Mouse (Mus musculus) liver, embryonic 12.5 days (tissue): ENCODE data around the gene Gtf2i. TPM values are rescaled to one million over a fixed set of nuclear protein-coding genes. Genes with fewer than 3 reads are reported as not detected.

Source experiments
- ATAC-seq: fragments of 200-750 bp; cut with Nextera tagmentation; 2 replicates; pipeline ENCODE4 v1.8.0; 2017; ENCODE audit warnings: moderate number of reproducible peaks, mild to moderate bottlenecking, moderate library complexity
- H3K27ac ChIP-seq: fragments of 300-500 bp; sonication (generic); 2 replicates; pipeline ENCODE4 v1.5.1; 2016; ENCODE audit warnings: mild to moderate bottlenecking
- H3K27me3 ChIP-seq: fragments of 300-500 bp; sonication (generic); replicated peaks from 2 replicates; pipeline ENCODE4 v1.6.1; 2016; ENCODE audit warnings: mild to moderate bottlenecking, moderate library complexity
- H3K36me3 ChIP-seq: fragments of 300-500 bp; sonication (generic); 2 replicates; pipeline ENCODE4 v1.6.1; 2016; ENCODE audit warnings: mild to moderate bottlenecking, moderate library complexity
- H3K4me1 ChIP-seq: fragments of 300-500 bp; sonication (generic); 2 replicates; pipeline ENCODE4 v1.6.1; 2016
- H3K4me2 ChIP-seq: fragments of 300-500 bp; sonication (generic); 2 replicates; pipeline ENCODE4 v1.6.1; 2016; ENCODE audit warnings: mild to moderate bottlenecking, moderate library complexity
- H3K4me3 ChIP-seq: fragments of 300-500 bp; sonication (generic); 2 replicates; pipeline ENCODE4 v1.5.1; 2016; ENCODE audit warnings: mild to moderate bottlenecking, moderate library complexity
- H3K9ac ChIP-seq: fragments of 300-500 bp; sonication (generic); 2 replicates; pipeline ENCODE4 v1.6.1; 2016; ENCODE audit warnings: mild to moderate bottlenecking, moderate library complexity
- H3K9me3 ChIP-seq: fragments of 300-500 bp; sonication (generic); replicated peaks from 2 replicates; pipeline ENCODE4 v1.6.1; 2016; ENCODE audit warnings: mild to moderate bottlenecking, moderate library complexity
- WGBS: fragments of 180-500 bp; shearing (Covaris S2); methylation state at CpG from one replicate; pipeline ENCODE4 v1.1.7; 2016; ENCODE audit not compliant: insufficient replicate concordance; 5-methylcytosine and 5-hydroxymethylcytosine counted together
- polyA plus RNA-seq: library from polyadenylated mRNA; unstranded; fragments of >200 nt; fragmentation: Nextera tagmentation; extraction: Ambion mirVana; gene quantifications from 2 replicates; pipeline ENCODE4 v1.2.1, GENCODE M21; 2016

Gene Gtf2i
- polyA plus RNA-seq, 1 experiment from 2014 or later = 65.4 TPM

DNA sequence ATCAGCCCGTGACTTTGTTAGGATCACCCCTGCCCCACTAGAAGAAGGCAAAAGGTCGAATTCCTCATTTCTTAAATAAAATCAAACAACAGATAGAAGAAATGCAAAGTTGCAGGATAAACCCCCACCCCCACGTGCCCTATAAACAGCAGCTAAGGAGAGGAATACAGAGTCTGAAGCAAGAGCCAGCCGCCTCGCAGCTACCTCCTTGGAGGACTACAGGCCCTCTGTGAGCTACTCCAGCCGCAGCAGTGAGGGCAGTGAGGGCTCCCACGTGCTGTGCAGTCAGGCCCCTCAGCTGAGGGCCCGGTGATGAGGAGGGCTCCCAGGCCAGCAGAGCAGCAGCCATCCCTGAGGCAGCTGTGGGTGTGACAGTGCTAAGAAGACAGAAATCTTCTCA is 40.8 kb downstream of the Gtf2i start:
- Histone ChIP-seq H3K36me3 (peaks cover 95% of the 10 kb centered on the region), H3K9ac (no peak overlapping the region), H3K9me3 (no peaks in the 10 kb centered on the region), H3K4me3 (no peak overlapping the region), H3K27ac (no peak overlapping the region), H3K4me2 (no peak overlapping the region), H3K27me3 (no peaks in the 10 kb centered on the region), H3K4me1 (no peaks in the 10 kb centered on the region; the same call in 1 of the 2 replicates)
- no peak for ATAC-seq
- 84% methylated on average over 8 of the region's 8 CpGs for WGBS

DNA sequence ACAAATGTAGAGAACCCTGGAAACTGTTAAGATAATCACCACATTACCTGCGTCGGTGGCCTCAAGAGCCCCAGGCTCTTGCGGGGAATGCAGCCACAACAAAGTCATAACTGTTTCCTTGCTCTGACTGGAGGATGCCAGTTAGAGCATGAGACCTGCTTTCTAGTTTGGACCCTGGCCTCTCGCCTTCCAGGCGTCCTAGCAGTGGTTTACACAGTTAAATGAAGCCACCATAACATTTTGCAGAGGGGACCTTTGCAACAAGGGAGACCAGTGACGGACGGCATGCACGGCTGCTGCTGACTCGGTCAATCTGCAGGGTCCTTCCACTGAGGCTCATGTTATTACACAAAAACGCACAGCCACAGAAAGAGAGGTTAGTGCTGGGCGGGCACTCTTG is 41.8 kb downstream of the Gtf2i start:
- Histone ChIP-seq H3K4me1 (no peaks in the 10 kb centered on the region; the same call in 1 of the 2 replicates), H3K36me3 (peaks cover 95% of the 10 kb centered on the region), H3K9me3 (no peaks in the 10 kb centered on the region), H3K4me3 (no peak overlapping the region), H3K9ac (no peak overlapping the region), H3K27me3 (no peaks in the 10 kb centered on the region), H3K27ac (no peak overlapping the region), H3K4me2 (no peak overlapping the region)
- 86% methylated on average over 11 of the region's 11 CpGs for WGBS
- ATAC-seq = no peak

GRCm38 (mm10) chr5:134271421-134271820 is 43.1 kb downstream of the Gtf2i start:
- Histone ChIP-seq H3K27me3 (no peaks in the 10 kb centered on the region), H3K9ac (no peak overlapping the region), H3K4me1 (no peaks in the 10 kb centered on the region; the same call in 1 of the 2 replicates), H3K4me3 (no peak overlapping the region), H3K9me3 (no peaks in the 10 kb centered on the region), H3K36me3 (peaks cover 95% of the 10 kb centered on the region), H3K4me2 (no peak overlapping the region), H3K27ac (no peak overlapping the region)
- ATAC-seq = no peak
- 89% methylated on average over 11 of the region's 11 CpGs for WGBS

DNA sequence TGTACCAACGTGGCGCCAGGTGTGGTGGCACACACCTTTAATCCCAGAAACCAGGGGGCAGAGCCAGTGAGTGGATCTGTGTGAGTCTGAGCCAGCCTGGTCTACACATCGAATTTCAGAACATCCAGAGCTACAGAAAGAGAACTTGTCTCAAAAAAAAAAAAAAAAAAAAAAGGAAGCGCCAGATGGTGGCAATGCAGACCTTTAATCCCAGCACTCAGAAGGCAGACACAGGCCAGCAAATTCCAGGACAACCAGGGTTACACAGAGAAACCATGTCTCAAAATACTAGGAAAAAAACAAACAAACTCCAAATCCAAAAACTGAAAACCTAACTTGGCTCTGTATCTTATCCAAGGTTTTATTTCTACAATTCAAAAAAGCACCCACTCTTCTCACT is 44.0 kb downstream of the Gtf2i start:
- 75% methylated on average over 4 of the region's 4 CpGs for WGBS
- no peaks in the 10 kb centered on the region; the same call in 1 of the 2 replicates for H3K4me1 ChIP-seq
- no peaks in the 10 kb centered on the region for H3K27me3 ChIP-seq
- no peak for ATAC-seq
- H3K4me2 ChIP-seq = no peak overlapping the region
- H3K27ac ChIP-seq = no peak overlapping the region
- peaks cover 97% of the 10 kb centered on the region for H3K36me3 ChIP-seq
- H3K9ac ChIP-seq = no peak overlapping the region
- no peak overlapping the region for H3K4me3 ChIP-seq
- H3K9me3 ChIP-seq = no peaks in the 10 kb centered on the region

DNA sequence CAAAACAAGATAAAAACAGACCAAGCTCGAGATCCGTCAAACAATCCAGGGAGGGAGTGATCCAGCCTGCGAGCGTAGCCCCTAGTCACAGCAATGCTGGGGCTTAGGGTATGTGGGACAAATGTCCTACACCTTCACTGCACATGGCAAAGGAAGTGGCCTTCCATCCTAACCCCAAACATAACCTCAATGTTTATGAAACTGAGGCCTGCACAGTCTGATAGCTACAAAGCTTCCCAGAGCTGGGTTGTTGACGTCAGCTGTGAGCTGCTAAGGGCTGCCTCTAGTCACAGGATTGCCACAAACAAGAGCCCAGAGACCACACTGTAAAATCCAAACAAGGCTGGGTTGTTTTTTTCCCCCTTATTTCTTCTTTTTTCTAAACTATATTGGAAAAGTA is 44.8 kb downstream of the Gtf2i start:
- H3K27me3 ChIP-seq = no peaks in the 10 kb centered on the region
- no peak overlapping the region for H3K27ac ChIP-seq
- no peak for ATAC-seq
- peaks cover 97% of the 10 kb centered on the region for H3K36me3 ChIP-seq
- WGBS = 78% methylated on average over 5 of the region's 5 CpGs
- H3K9ac ChIP-seq = no peak overlapping the region
- H3K9me3 ChIP-seq = no peaks in the 10 kb centered on the region
- no peak overlapping the region for H3K4me2 ChIP-seq
- no peaks in the 10 kb centered on the region for H3K4me1 ChIP-seq
- H3K4me3 ChIP-seq = no peak overlapping the region

DNA sequence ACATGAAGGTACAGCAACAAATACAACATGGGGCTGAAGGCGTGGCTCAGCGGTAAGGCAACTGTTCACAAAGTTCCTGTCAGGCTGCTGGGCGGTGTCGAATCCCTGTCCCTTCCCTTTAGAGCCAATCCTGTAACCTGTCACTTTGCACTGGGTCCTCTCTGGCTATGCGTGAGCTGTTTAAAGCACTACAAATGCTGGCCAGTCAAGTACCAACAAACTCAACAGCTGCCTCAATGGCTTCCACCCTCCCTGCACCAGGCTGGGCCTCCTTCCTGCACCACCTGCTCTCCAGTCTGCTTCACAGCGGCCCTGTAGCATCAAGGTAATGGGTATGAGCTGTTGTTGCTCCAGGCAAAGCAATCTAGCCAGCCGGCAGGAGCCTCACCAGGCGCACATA is 45.8 kb downstream of the Gtf2i start:
- peaks cover 98% of the 10 kb centered on the region for H3K36me3 ChIP-seq
- no peak for ATAC-seq
- 88% methylated on average over 8 of the region's 8 CpGs for WGBS

GRCm38 (mm10) chr5:134266404-134266803 is 48.2 kb downstream of the Gtf2i start:
- peaks cover 98% of the 10 kb centered on the region for H3K36me3 ChIP-seq
- H3K4me3 ChIP-seq = no peak overlapping the region
- no peak overlapping the region for H3K27ac ChIP-seq
- H3K9ac ChIP-seq = no peak overlapping the region
- H3K4me2 ChIP-seq = no peak overlapping the region
- no peaks in the 10 kb centered on the region for H3K4me1 ChIP-seq
- H3K9me3 ChIP-seq = no peaks in the 10 kb centered on the region
- ATAC-seq = no peak
- no peaks in the 10 kb centered on the region for H3K27me3 ChIP-seq
- 84% methylated on average over 18 of the region's 18 CpGs for WGBS

More for the DNA sequence above, 45.8 kb downstream of the Gtf2i start:
- Histone ChIP-seq H3K27me3 (no peaks in the 10 kb centered on the region), H3K4me1 (no peaks in the 10 kb centered on the region), H3K4me2 (no peak overlapping the region), H3K9ac (no peak overlapping the region), H3K4me3 (no peak overlapping the region), H3K9me3 (no peaks in the 10 kb centered on the region), H3K27ac (no peak overlapping the region)

GRCm38 (mm10) chr5:134265890-134266289 is 48.7 kb downstream of the Gtf2i start:
- H3K4me3 ChIP-seq = no peak overlapping the region
- WGBS = 74% methylated on average over 2 of the region's 2 CpGs
- ATAC-seq = no peak
- no peaks in the 10 kb centered on the region for H3K4me1 ChIP-seq
- no peaks in the 10 kb centered on the region for H3K27me3 ChIP-seq
- H3K36me3 ChIP-seq = peaks cover 98% of the 10 kb centered on the region
- no peak overlapping the region for H3K4me2 ChIP-seq
- H3K9me3 ChIP-seq = no peaks in the 10 kb centered on the region
- H3K27ac ChIP-seq = no peak overlapping the region
- no peak overlapping the region for H3K9ac ChIP-seq

- 86% methylated on average over 9 of the region's 9 CpGs for WGBS
- H3K36me3 ChIP-seq = peaks cover 98% of the 10 kb centered on the region
Observed at GRCm38 (mm10) chr5:134260001-134260636, 54.4 kb downstream of the Gtf2i start.

GRCm38 (mm10) chr5:134258934-134259333 is 55.6 kb downstream of the Gtf2i start:
- H3K4me3 ChIP-seq = no peak overlapping the region
- peaks cover 98% of the 10 kb centered on the region for H3K36me3 ChIP-seq
- ATAC-seq = no peak
- no peak overlapping the region for H3K27ac ChIP-seq
- no peaks in the 10 kb centered on the region for H3K27me3 ChIP-seq
- 0 out of 2 replicates have a peak, but pooled peaks cover 4% of the 10 kb centered on the region for H3K4me1 ChIP-seq
- no peak overlapping the region for H3K4me2 ChIP-seq
- H3K9ac ChIP-seq = no peak overlapping the region
- 80% methylated on average over 2 of the region's 2 CpGs for WGBS
- H3K9me3 ChIP-seq = no peaks in the 10 kb centered on the region

More at GRCm38 (mm10) chr5:134260001-134260636, 54.4 kb downstream of the Gtf2i start:
- H3K4me3 ChIP-seq = no peak overlapping the region
- H3K9me3 ChIP-seq = no peaks in the 10 kb centered on the region
- no peak overlapping the region for H3K4me2 ChIP-seq
- no peaks in the 10 kb centered on the region for H3K27me3 ChIP-seq
- H3K27ac ChIP-seq = no peak overlapping the region
- ATAC-seq = no peak
- H3K4me1 ChIP-seq = 0 out of 2 replicates have a peak, but pooled peaks cover 4% of the 10 kb centered on the region
- H3K9ac ChIP-seq = no peak overlapping the region

DNA sequence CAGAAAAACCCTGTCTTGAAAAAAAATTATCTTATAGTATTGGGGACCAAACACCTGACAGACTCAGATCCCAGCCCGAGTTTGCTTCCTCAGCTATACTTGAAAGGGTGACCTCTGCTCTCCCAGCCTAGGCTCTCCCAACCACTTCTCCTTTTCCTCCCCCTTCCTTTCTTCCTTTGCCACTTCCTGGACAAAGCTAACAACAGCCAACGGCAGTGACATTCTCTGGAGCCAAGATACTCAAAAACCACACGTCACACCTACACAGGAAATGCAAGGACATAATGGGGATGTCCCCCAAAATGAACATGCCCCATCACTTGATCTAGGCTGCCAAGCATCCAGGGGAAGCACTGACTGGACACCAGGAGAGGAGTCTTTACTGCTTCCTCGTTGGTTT is 56.2 kb downstream of the Gtf2i start:
- Histone ChIP-seq H3K4me1 (0 out of 2 replicates have a peak, but pooled peaks cover 4% of the 10 kb centered on the region), H3K27ac (no peak overlapping the region), H3K4me3 (no peak overlapping the region), H3K9ac (no peak overlapping the region), H3K27me3 (no peaks in the 10 kb centered on the region), H3K9me3 (no peaks in the 10 kb centered on the region), H3K36me3 (peaks cover 98% of the 10 kb centered on the region), H3K4me2 (no peak overlapping the region)
- WGBS = 42% methylated on average over 4 of the region's 4 CpGs
- ATAC-seq = no peak

DNA sequence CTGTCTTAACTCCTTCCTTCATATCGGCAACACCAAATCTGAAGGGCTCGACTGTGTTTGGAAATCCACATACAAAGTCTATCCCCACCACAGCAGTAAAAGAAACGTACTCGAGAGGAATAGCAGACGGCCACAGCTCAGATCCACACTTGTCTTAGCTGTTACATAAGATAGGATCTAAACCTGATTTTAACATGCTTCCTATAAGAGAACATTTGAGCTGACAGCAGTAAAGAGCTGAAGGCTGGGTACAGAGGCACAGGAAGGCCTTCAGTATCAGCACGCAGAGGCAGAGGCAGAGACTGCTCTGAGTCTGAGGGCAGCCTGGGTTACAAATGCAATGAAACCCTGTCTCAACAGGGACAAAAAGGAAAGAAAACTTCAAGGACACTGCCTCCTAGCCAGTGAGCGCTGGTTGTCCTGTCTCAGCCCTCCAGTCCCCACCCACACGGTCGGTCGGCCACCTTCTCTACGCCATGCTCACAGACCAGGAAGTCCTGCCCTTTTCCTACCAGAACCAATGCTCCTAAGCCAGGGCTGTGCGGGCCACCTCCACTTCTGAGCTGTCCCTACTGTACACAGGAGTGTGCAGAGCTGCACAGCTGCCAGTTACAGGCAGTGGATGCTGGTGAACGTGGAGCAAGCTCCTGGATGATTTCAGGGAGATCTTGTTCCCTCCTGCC is 57.1 kb downstream of the Gtf2i start:
- Histone ChIP-seq H3K9ac (no peak overlapping the region), H3K4me3 (no peak overlapping the region), H3K4me2 (no peak overlapping the region), H3K27ac (no peak overlapping the region), H3K27me3 (no peaks in the 10 kb centered on the region), H3K4me1 (0 out of 2 replicates have a peak, but pooled peaks cover 4% of the 10 kb centered on the region), H3K36me3 (peaks cover 98% of the 10 kb centered on the region), H3K9me3 (no peaks in the 10 kb centered on the region)
- 78% methylated on average over 13 of the region's 13 CpGs for WGBS
- no peak for ATAC-seq
